Comparison of ENCODE assay signal across 8 mouse cellular contexts in the genomic region with DNA sequence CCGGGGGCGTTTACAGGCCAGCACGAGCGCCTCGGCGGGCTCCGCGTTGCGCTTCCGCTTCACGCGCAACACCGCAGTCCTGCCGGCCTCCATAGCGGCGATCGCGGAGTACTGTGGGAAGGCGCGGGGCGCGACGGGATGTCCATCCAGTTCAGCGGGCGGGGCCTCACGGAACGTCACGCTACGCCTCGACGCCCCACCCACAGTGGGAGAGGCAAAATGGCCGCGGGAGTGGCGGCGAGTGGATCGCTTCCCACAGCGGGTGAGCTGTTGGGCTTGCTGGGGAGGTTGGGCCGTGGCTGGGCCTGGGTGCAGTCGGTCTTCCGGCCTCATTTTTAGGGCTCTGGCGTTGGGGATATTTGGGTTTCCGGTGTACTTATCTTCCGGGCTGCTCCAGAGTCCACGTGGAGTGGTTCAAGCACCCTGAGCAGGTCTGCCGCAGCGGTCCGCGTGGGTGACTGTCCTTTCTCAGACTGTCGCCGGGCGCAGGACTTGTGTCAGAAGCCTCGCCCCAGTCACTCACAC. TPM values are rescaled to one million over a fixed set of nuclear protein-coding genes. Genes with fewer than 3 reads are reported as not detected.
DNase-seq lines count a peak whose midpoint lies in the region; ATAC-seq and TF ChIP-seq lines count a peak whose summit lies in the region.

A gene (minus strand): TSS at position 115 of the 525 bp plus-strand sequence.
A gene (plus strand): TSS at position 116 of the 525 bp plus-strand sequence.

- H3K9me3 ChIP-seq in heart, embryonic 14.5 days (ENCODE audit: control insufficient read depth, low read length): no peaks in the 10 kb centered on the region
- H3K9me3 ChIP-seq in liver, embryonic 14.5 days (ENCODE audit: control insufficient read depth, low read length): no peaks in the 10 kb centered on the region
- H3K9me3 ChIP-seq in neural tube, embryonic 11.5 days (ENCODE audit: control insufficient read depth, low read length): no peaks in the 10 kb centered on the region
- H3K9me3 ChIP-seq in stomach, postnatal 0 days (ENCODE audit: control insufficient read depth, low read length): no peaks in the 10 kb centered on the region

- TF ChIP-seq CTCF in liver, embryonic 14.5 days (IDR thresholded peaks at IDR 0.05; ENCODE audit: low read depth): peak; percentile 12; the same call in 1 of the 2 replicates
- TF ChIP-seq CTCF in stomach, postnatal 0 days (IDR thresholded peaks at IDR 0.05; ENCODE audit: low read depth): peak; percentile 21; the same call in 1 of the 2 replicates

- peak; percentile 97 for ATAC-seq in heart, embryonic 14.5 days (ENCODE audit: insufficient number of reproducible peaks, insufficient read depth, low FRiP score, low read depth)
- peak; percentile 98 for ATAC-seq in liver, embryonic 14.5 days (ENCODE audit: insufficient read depth)
- peak; percentile 99 for ATAC-seq in neural tube, embryonic 11.5 days (ENCODE audit: insufficient read depth, low FRiP score, low TSS enrichment)
- peak; percentile 99 for ATAC-seq in stomach, postnatal 0 days (ENCODE audit: low FRiP score, low TSS enrichment)

- under 1% methylated on average over 52 of the region's 52 CpGs for WGBS in heart, embryonic 14.5 days
- under 1% methylated on average over 52 of the region's 52 CpGs for WGBS in liver, embryonic 14.5 days (ENCODE audit: insufficient replicate concordance)
- under 1% methylated on average over 52 of the region's 52 CpGs for WGBS in neural tube, embryonic 11.5 days
- under 1% methylated on average over 52 of the region's 52 CpGs for WGBS in stomach, postnatal 0 days

- DNase-seq in CD4-positive, CD25-positive, alpha-beta regulatory T cell, adult 2 months (ENCODE audit: low read depth, low spot score): peak; percentile 94
- peak; percentile 78 for DNase-seq in fibroblast of lung, adult 2 months (ENCODE audit: low read depth)
- peak; percentile 97 for DNase-seq in kidney, postnatal 25 days
- peak; percentile 84 to 87 (median 84) for DNase-seq in liver, embryonic 14.5 days (ENCODE audit: low read depth in 3 of 3, low spot score in 3 of 3)
- peak; percentile 96 for DNase-seq in neural tube, embryonic 11.5 days (ENCODE audit: low spot score)
- peak; percentile 97 for DNase-seq in stomach, postnatal 0 days (ENCODE audit: low spot score)

- H3K4me3 ChIP-seq in brown adipose tissue, adult 24 weeks (ENCODE audit: insufficient read depth, low read depth, low read length): peak within 1 kb of the TSS; percentile 79
- peak within 1 kb of the TSS; percentile 69 to 71 for H3K4me3 ChIP-seq in heart, embryonic 14.5 days (ENCODE audit: control insufficient read depth in 1 of 2, insufficient read depth in 1 of 2, low read depth in 1 of 2, low read length in 2 of 2)
- H3K4me3 ChIP-seq in liver, embryonic 14.5 days (ENCODE audit: insufficient read depth in 1 of 2, low read depth in 2 of 2, low read length in 2 of 2): peak within 1 kb of the TSS; percentile 64 to 85
- peak within 1 kb of the TSS; percentile 77 for H3K4me3 ChIP-seq in neural tube, embryonic 11.5 days (ENCODE audit: low read depth, low read length)
- H3K4me3 ChIP-seq in stomach, postnatal 0 days (ENCODE audit: low read depth, low read length): peak within 1 kb of the TSS; percentile 60

- H3K4me1 ChIP-seq in brown adipose tissue, adult 24 weeks (ENCODE audit: control insufficient read depth, insufficient read depth, insufficient read length, low read length): no peaks in the 10 kb centered on the region
- H3K4me1 ChIP-seq in heart, embryonic 14.5 days (ENCODE audit: control insufficient read depth in 2 of 2, insufficient read depth in 2 of 2, low read length in 2 of 2): peaks cover 0 to 11% of the 10 kb centered on the region in 2 experiments; a peak in 2 of 4 replicates
- H3K4me1 ChIP-seq in liver, embryonic 14.5 days (replicated peaks; ENCODE audit: control insufficient read depth in 2 of 2, insufficient read depth in 2 of 2, low read length in 1 of 2): peaks cover 4 to 6% of the 10 kb centered on the region in 2 experiments
- no peaks in the 10 kb centered on the region for H3K4me1 ChIP-seq in neural tube, embryonic 11.5 days (ENCODE audit: control insufficient read depth, insufficient read depth, low read length)
- peaks cover 3% of the 10 kb centered on the region; the same call in 1 of the 2 replicates for H3K4me1 ChIP-seq in stomach, postnatal 0 days (replicated peaks; ENCODE audit: control insufficient read depth, insufficient read depth)

- H3K27ac ChIP-seq in brown adipose tissue, adult 24 weeks (replicated peaks; ENCODE audit: low read depth, low read length): peak within 1 kb of the TSS; percentile 73
- H3K27ac ChIP-seq in heart, embryonic 14.5 days (replicated peaks in 1 of 2; ENCODE audit: control insufficient read depth in 1 of 2, insufficient read depth in 1 of 2, low read depth in 2 of 2, low read length in 2 of 2): peak within 1 kb of the TSS; percentile 78 to 86
- H3K27ac ChIP-seq in liver, embryonic 14.5 days: peak within 1 kb of the TSS; percentile 47
- peak within 1 kb of the TSS; percentile 89 for H3K27ac ChIP-seq in neural tube, embryonic 11.5 days (ENCODE audit: low read depth, low read length)
- peak within 1 kb of the TSS; percentile 94 for H3K27ac ChIP-seq in stomach, postnatal 0 days (replicated peaks)

- peaks cover 53% of the 10 kb centered on the region for H3K36me3 ChIP-seq in heart, embryonic 14.5 days (ENCODE audit: control insufficient read depth, insufficient read depth, low read length)
- H3K36me3 ChIP-seq in liver, embryonic 14.5 days (replicated peaks; ENCODE audit: control insufficient read depth, insufficient read depth, low read depth): peaks cover 16% of the 10 kb centered on the region
- H3K36me3 ChIP-seq in neural tube, embryonic 11.5 days (ENCODE audit: control insufficient read depth, insufficient read depth, low read length): peaks cover 5% of the 10 kb centered on the region; the same call in 1 of the 2 replicates
- peaks cover 3% of the 10 kb centered on the region for H3K36me3 ChIP-seq in stomach, postnatal 0 days (ENCODE audit: control insufficient read depth, insufficient read depth, low read length)

- no peak for TF ChIP-seq EP300 in liver, embryonic 14.5 days (IDR thresholded peaks at IDR 0.05; ENCODE audit: low read depth)
- TF ChIP-seq EP300 in stomach, postnatal 0 days (optimal IDR thresholded peaks at IDR 0.05): no peak

- H3K4me2 ChIP-seq in heart, embryonic 14.5 days (ENCODE audit: low read length): peak within 1 kb of the TSS; percentile 72
- H3K4me2 ChIP-seq in liver, embryonic 14.5 days (ENCODE audit: low read depth): peak within 1 kb of the TSS; percentile 87
- H3K4me2 ChIP-seq in neural tube, embryonic 11.5 days (ENCODE audit: low read depth): peak within 1 kb of the TSS; percentile 65
- peak within 1 kb of the TSS; percentile 75 for H3K4me2 ChIP-seq in stomach, postnatal 0 days (replicated peaks; ENCODE audit: low read depth)

- H3K27me3 ChIP-seq in heart, embryonic 14.5 days (ENCODE audit: control insufficient read depth, insufficient read depth, low read length): no peaks in the 10 kb centered on the region
- no peaks in the 10 kb centered on the region for H3K27me3 ChIP-seq in liver, embryonic 14.5 days (ENCODE audit: control insufficient read depth, insufficient read depth, low read length)
- H3K27me3 ChIP-seq in neural tube, embryonic 11.5 days (ENCODE audit: control insufficient read depth, insufficient read depth, low read length): no peaks in the 10 kb centered on the region
- H3K27me3 ChIP-seq in stomach, postnatal 0 days (ENCODE audit: control insufficient read depth, insufficient read depth, low read length): no peaks in the 10 kb centered on the region

- peak within 1 kb of the TSS; percentile 87 for H3K9ac ChIP-seq in heart, embryonic 14.5 days (ENCODE audit: low read length)
- peak within 1 kb of the TSS; percentile 84 for H3K9ac ChIP-seq in liver, embryonic 14.5 days (replicated peaks)
- H3K9ac ChIP-seq in neural tube, embryonic 11.5 days (ENCODE audit: low read length): peak within 1 kb of the TSS; percentile 92
- H3K9ac ChIP-seq in stomach, postnatal 0 days (ENCODE audit: low read length): peak within 1 kb of the TSS; percentile 91

RNA-seq across cellular contexts. Expression of the first gene that starts in this region (rescaled TPM):
- polyA plus RNA-seq in brown adipose tissue, adult 24 weeks (2012; ENCODE audit: insufficient read depth, insufficient read length, missing spikeins): 13.1 and 15.2 TPM in 2 replicates
- 18.7 and 20.9 TPM in 2 replicates for polyA plus RNA-seq in heart, embryonic 14.5 days (2014; fragmentation: Nextera tagmentation; extraction: Ambion mirVana)
- 10.6 and 13.3 TPM in 2 replicates for polyA plus RNA-seq in liver, embryonic 14.5 days (2012; rRNA removed)
- 8.9 and 10.2 TPM in 2 replicates for polyA plus RNA-seq in liver, embryonic 14.5 days (2014; fragmentation: Nextera tagmentation; extraction: Ambion mirVana)
- 39.7 and 45.6 TPM in 2 replicates for polyA plus RNA-seq in neural tube, embryonic 11.5 days (2014; fragmentation: Nextera tagmentation; extraction: Ambion mirVana)
- polyA plus RNA-seq in stomach, postnatal 0 days (2015; fragmentation: Nextera tagmentation; extraction: Ambion mirVana): 18.6 and 18.8 TPM in 2 replicates

RNA-seq across cellular contexts. Expression of the second gene that starts in this region (rescaled TPM):
- 8.0 and 16.7 TPM in 2 replicates for polyA plus RNA-seq in brown adipose tissue, adult 24 weeks (2012; ENCODE audit: insufficient read depth, insufficient read length, missing spikeins)
- 33.7 and 33.9 TPM in 2 replicates for polyA plus RNA-seq in heart, embryonic 14.5 days (2014; fragmentation: Nextera tagmentation; extraction: Ambion mirVana)
- polyA plus RNA-seq in liver, embryonic 14.5 days (2012; rRNA removed): 10.2 and 11.1 TPM in 2 replicates
- 19.1 and 21.2 TPM in 2 replicates for polyA plus RNA-seq in liver, embryonic 14.5 days (2014; fragmentation: Nextera tagmentation; extraction: Ambion mirVana)
- 70.2 and 71.1 TPM in 2 replicates for polyA plus RNA-seq in neural tube, embryonic 11.5 days (2014; fragmentation: Nextera tagmentation; extraction: Ambion mirVana)
- polyA plus RNA-seq in stomach, postnatal 0 days (2015; fragmentation: Nextera tagmentation; extraction: Ambion mirVana): 21.9 and 22.1 TPM in 2 replicates

Comparison
In these comparisons a context has a peak if more than half of its experiments do, and no peak if none do; other contexts are left out.
1. Peak in every context shown above with its lines: DNase-seq, ATAC-seq, H3K4me3 ChIP-seq and H3K27ac ChIP-seq.